Mouse (Mus musculus) ovary, adult 18-20 months (tissue): Measurements from ENCODE around the gene Gdf15.

Source experiments
- DNase-seq: peaks from one replicate; pipeline ENCODE4 v3.0.0; 2022; ENCODE audit warnings: low spot score, mixed read lengths

The Gdf15 gene

GRCm38 (mm10) chr8:70632346-70632892, at the start of gene Gdf15:
Gene Gdf15, minus strand, starts transcription at chr8:70632456.
- DNase-seq, result no peak

DNA sequence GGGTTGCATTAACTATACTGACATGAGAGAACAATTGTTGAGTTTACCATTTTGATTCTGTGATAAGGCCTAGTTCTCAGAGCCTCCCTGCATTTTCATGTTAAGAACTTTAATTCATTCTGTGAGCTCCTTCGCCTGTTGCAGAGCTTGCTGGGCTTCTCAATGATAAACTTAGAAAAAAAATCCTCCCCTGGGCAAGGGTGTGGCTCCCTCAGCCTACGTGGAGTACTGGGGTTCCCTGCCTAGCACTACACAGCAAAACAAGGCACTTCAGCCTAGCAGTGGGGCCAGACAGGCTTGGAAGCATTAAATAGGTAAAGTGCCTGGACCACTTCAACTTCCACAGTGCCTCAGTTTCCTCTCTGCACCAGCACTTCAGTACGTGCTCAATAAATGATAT, 49.2 kb upstream of the Gdf15 start:
- DNase-seq, result no peak

DNA sequence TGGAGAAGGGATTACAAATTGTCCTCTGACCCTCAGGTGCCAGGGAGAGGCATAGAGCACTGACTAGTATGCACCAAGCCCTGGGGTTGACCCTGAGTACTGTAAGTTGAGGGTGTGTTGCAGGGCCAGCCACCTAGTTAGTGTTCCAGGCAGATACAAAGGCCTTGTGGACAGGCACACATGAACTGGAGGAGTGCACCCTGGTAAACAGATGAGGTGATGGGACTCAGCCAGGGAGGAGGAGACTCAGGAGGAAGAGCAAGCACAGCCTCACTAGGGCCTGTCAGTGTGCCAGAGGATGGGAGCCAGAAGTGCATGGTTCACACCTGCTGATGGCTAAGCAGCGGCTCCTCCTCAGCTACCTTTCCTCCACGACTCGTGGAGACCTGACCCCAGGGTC, 47.8 kb upstream of the Gdf15 start:
- DNase-seq, result peak; percentile 51

DNA sequence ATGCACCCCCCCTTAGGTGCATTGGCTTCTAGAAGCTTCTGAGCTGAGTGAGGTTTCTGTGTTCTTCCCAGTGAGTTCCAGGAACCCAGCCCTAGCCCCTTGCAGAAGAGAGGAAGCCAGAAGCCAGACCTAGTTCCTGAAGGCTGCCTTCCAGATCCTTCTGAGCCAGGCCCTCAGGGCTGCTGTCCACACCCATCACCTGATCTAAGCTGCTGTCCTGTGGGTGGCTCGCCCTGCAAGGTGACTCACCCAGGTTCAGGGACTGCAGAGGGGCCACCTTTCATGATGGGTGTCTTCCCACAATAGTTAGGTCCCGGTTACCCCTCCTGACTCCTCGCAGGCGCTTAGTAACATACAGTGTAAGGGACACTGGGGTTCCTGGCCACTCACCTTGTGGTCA, 47.1 kb upstream of the Gdf15 start:
- DNase-seq, result no peak

DNA sequence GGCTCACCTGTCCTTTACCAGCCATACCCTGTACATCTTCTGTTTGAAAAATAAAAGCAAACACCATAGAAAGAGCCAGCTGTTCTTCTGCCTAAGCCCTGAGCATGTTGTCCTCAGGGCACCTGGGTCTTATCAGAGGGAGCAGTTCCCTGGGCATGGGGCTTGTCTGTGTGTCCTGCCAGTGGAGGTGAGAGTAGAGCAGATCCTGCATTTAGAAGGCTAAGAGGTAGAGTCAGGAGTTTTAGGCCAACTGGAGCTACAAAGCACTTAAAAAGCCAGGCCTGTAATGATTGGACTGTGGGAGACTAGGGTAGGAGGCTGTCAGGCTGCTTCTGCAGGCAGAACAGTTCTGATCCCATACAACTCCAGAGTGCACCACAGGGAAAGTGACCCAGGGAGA, 46.4 kb upstream of the Gdf15 start:
- DNase-seq, result no peak

GRCm38 (mm10) chr8:70677451-70678080, 45.3 kb upstream of the Gdf15 start:
- DNase-seq, result no peak

DNA sequence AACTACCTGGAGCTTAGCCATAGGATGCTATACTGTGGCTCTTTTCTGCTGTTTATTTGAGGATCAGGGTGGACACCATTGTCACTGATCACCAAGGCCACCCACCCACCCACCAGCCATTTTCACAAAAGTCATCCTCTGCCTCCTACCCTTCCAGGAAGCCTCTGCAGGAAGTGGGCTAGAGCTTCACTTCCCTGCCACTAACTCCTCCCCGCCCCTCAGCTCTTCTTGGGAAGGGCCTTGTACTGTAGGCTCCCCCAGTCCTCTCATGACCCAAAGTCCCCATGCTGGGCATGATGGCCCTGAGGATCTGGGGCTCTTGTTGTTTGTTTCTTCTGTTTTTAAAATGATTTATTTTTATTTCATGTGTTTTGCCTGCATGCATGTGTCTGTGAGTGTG, 43.1 kb upstream of the Gdf15 start:
- DNase-seq, result no peak

DNA sequence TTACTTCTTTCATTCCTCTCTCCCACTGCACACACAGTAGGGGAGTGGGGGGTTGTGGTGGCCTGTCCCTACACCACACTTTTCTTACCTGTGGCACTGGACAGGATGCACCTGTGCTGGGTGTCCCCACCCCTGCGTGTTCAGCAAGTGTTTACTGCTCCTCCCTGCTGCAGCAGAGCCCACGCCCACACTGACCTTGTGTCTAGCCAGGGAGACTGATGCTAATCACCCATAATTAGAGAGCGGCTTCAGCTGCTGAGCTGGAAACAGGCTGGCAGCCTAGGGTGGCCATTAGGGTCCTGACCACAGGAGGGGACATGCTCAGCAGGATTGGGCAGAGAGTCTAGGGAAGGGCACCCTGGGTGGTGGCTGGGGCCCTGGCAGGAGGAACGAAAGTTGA, 42.5 kb upstream of the Gdf15 start:
- DNase-seq, result no peak

GRCm38 (mm10) chr8:70674109-70674508, 41.9 kb upstream of the Gdf15 start:
- DNase-seq, result no peak

DNA sequence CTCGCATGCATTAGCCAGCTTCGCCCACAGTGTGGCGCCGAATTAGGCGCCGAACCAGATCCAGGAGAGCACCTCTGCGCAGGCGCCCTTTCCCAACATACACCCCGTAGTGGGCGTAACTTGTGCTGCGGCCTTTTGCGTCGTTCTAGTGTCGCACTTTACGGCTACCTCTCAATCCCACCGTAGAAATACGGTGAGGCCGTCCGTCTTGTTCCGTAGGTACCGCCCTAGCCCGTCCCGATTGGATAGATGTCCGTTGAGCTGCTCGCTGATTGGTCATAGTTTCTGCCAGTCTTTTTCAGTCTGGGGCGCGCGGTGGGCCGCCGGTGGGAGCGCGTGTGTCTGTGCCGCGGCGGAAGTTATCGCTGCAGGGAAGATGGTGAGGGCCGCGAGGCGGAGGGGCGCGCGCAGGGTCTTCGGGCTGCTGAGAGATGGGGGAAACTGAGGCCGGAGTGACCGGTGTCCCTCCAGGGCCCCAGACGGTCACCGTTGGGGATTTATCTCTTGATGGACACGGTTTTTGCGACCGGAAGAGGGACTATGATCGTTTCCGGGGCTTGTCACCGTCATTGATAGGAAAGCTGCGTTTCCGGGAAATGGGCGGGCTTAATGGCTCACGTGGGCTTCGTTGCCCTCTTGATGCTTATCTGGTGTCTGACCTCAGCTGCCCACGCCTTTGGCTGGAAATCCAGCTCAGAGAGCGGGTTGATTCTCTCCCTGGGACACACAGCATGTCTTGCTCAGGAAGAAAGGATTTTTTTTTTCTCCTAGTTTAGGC, 41.0 kb upstream of the Gdf15 start, which contains the start of gene Lsm4:
Gene Lsm4, plus strand, starts transcription at position 170 of the 778 bp plus-strand sequence.
- peak; percentile 97 for DNase-seq

DNA sequence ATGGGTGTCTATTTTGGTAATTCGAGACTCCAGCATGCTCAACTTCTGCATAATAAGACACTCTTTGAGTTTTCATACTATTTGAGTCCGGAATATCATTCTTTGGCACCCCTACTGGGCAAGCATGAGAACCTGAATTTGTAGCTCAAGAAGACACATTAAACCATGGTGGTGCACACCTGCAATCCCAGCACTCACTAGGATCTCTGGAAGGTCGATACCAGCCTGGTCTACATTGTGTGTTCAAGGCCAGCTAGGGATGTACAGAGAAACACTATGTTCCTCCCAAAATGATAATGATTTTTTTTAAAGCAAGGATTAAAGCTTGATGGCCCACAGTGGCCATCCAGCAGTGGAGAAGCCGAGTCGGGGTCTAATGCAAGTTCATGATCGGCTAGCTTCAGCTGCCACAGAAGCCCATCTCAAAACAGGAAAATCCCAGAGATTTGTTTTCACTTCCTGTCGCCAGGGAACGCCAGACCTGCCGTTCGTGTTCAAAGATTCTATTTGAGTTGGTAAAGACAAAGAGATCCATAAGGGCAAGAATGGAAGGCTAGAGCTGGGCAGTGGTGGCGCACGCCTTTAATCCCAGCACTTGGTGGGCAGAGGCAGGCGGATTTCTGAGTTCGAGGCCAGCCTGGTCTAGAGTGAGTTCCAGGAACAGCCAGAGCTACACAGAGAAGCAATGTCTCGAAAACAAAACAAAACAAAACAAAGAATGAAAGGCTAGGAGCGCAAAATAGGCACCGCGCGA, 40.2 kb upstream of the Gdf15 start:
- no peak for DNase-seq

- DNase-seq, result no peak
Observed at GRCm38 (mm10) chr8:70671615-70672324, 39.5 kb upstream of the Gdf15 start.

GRCm38 (mm10) chr8:70667071-70667470, 34.8 kb upstream of the Gdf15 start:
- no peak for DNase-seq

GRCm38 (mm10) chr8:70665599-70665998, 33.3 kb upstream of the Gdf15 start:
- DNase-seq, result no peak

DNA sequence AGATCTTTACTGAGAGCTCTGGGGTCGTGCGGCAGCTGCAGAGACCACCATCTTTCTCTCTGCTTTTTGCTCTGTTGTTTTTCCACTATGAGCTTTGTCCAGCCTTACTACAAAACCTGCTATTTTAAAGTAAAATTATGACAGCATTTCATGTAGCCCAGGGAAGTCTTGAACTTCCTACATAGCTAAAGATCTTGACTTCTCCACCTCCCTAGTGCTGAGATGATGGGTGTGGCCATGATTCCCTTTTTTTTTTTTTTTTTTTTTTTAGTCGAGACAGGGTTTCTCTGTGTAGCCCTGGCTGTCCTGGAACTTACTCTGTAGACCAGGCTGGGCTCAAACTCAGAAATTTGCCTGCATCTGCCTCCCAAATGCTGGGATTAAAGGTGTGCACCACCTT, 32.4 kb upstream of the Gdf15 start:
- no peak for DNase-seq

DNA sequence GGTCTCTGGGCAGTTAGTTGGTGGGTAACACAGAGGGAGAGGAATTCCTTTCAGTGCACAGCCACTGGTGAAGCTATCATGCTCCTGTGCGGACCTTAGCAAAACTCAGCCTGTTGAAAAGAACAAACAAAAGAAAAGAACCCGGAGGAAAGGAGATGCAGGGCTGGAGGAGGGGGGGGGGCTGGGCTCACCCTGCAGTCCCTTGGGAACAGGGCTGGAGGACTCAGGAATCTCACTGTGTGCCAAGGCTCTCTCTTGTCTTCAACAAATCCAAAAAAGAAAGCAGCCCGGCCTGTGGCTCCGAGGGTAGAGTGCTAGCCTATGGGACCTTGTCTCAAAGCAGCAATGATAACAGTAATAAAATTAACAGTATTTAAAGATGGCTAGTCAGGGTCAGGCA, 31.4 kb upstream of the Gdf15 start:
- no peak for DNase-seq

GRCm38 (mm10) chr8:70660273-70660725, 28.0 kb upstream of the Gdf15 start, which contains the start of gene Pgpep1:
Gene Pgpep1, minus strand, starts transcription at chr8:70660388.
- no peak for DNase-seq

DNA sequence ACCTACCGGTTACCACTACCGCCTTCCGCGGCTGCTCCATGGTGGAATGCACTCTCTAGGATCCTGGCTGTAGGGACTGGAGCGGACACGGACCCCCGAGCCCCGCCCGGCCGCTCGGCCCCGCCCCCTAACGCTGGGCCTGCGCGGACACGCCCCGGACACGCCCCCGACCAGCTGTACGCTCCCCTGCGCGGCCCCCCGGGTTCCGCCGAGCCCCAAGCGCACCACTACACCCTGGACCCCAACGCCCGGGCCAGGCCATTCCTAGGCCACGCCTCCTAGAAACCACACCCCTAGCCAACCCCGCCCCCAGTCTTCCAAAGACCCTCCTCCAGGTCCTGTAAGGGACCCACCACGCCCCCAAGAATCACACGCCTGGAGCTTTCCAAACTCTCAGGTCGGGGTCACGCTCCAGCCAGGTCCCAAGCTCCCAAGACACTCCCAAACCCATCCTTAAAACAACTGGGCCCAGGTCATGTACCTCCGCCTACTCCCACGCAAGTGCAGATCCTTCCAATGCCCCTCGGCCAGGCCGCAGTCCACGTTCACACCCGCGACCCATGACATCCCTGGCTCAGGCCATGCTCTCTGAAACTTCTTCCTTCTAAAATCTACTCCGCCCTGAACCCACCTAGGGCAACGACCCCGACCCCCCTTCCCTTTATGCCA, 27.5 kb upstream of the Gdf15 start:
- DNase-seq, result peak; percentile 91

DNA sequence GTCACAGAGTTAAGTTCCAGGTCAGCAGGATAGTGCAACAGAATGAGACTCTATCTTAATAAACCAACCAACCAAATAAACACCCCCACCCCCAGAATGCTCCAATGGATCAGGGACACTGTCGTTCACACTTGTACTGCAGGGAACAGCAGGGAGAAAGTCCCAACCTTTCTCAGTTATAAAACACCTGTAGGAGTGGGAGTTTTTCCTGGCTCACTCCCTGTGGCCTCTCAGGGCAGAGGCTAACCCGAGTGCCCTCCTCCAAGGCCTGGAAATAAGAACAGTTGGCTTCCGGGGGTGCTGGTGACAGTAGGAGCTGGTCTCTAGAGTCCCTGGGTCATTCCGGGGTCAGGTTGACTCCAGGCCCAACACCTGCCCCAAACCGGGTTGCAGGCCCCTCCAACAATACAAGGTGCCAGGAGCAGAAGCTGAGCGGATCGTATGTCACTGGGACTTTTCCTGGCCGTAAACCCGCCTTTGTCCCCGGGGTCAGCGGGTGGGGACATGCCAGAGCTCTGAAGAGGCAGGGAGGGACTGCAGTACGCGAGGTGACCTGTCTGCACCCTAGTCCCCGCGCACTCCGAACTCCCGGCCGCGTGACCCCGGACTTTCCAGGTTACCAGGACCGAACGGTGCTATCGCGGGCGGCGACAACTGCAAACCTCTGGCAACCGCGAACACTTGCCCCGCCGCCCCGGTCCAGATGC, 26.8 kb upstream of the Gdf15 start:
- no peak for DNase-seq

- DNase-seq, result no peak
Observed at GRCm38 (mm10) chr8:70657739-70658138, 25.5 kb upstream of the Gdf15 start.

GRCm38 (mm10) chr8:70657214-70657613, 25.0 kb upstream of the Gdf15 start:
- DNase-seq, result no peak
